Mouse (Mus musculus): ENCODE data around the gene Hdgfl2. TPM values are rescaled to one million over a fixed set of nuclear protein-coding genes. Genes with fewer than 3 reads are reported as not detected.
"Not testable (repeated sequence)": the region's sequence is repeated elsewhere in the genome, so short reads cannot be mapped to it uniquely, and the experiment has no call there.

Gene Hdgfl2
- polyA plus RNA-seq, 1 experiment from 2014 or later: 43.0 TPM

- not testable (repeated sequence) for H3K9me3 ChIP-seq (replicated peaks); H3K4me2 ChIP-seq; H3K4me1 ChIP-seq (replicated peaks); H3K4me3 ChIP-seq (replicated peaks); ATAC-seq (ENCODE audit: insufficient read depth); H3K9ac ChIP-seq; H3K27me3 ChIP-seq; H3K27ac ChIP-seq (replicated peaks)
- H3K36me3 ChIP-seq (replicated peaks): peaks cover 100% of the 10 kb centered on the region
- 77% methylated on average over 6 of the region's 6 CpGs for WGBS (ENCODE audit: insufficient replicate concordance)
These were observed 13.7 kb upstream of the Hdgfl2 start for GRCm38 (mm10) chr17:56065715-56066114.

GRCm38 (mm10) chr17:56066451-56066850 lies 13.0 kb upstream of the Hdgfl2 start:
- no peak overlapping the region for H3K9ac ChIP-seq
- H3K4me2 ChIP-seq: no peak overlapping the region
- peaks cover 100% of the 10 kb centered on the region for H3K36me3 ChIP-seq (replicated peaks)
- no peak overlapping the region for H3K4me3 ChIP-seq (replicated peaks)
- no peak for ATAC-seq (ENCODE audit: insufficient read depth)
- H3K27ac ChIP-seq (replicated peaks): no peak overlapping the region
- no peaks in the 10 kb centered on the region for H3K27me3 ChIP-seq
- H3K9me3 ChIP-seq (replicated peaks): no peaks in the 10 kb centered on the region
- H3K4me1 ChIP-seq (replicated peaks): peaks cover 6% of the 10 kb centered on the region; the same call in 1 of the 2 replicates

GRCm38 (mm10) chr17:56069066-56069465 lies 10.4 kb upstream of the Hdgfl2 start:
- Histone ChIP-seq H3K4me3 (replicated peaks) (no peak overlapping the region), H3K4me2 (no peak overlapping the region), H3K9me3 (replicated peaks) (no peaks in the 10 kb centered on the region), H3K27ac (replicated peaks) (no peak overlapping the region), H3K9ac (no peak overlapping the region), H3K36me3 (replicated peaks) (peaks cover 86% of the 10 kb centered on the region), H3K27me3 (no peaks in the 10 kb centered on the region), H3K4me1 (replicated peaks) (peaks cover 8% of the 10 kb centered on the region)
- 90% methylated on average over 14 of the region's 14 CpGs for WGBS (ENCODE audit: insufficient replicate concordance)
- no peak for ATAC-seq (ENCODE audit: insufficient read depth)

- no peak overlapping the region for H3K27ac ChIP-seq (replicated peaks)
- H3K4me2 ChIP-seq: no peak overlapping the region
- no peak overlapping the region for H3K9ac ChIP-seq
- no peaks in the 10 kb centered on the region for H3K9me3 ChIP-seq (replicated peaks)
- ATAC-seq (ENCODE audit: insufficient read depth): no peak
- no peaks in the 10 kb centered on the region for H3K27me3 ChIP-seq
- H3K4me3 ChIP-seq (replicated peaks): no peak overlapping the region
- peaks cover 66% of the 10 kb centered on the region for H3K36me3 ChIP-seq (replicated peaks)
- peaks cover 24% of the 10 kb centered on the region for H3K4me1 ChIP-seq (replicated peaks)
These were observed 8.3 kb upstream of the Hdgfl2 start for GRCm38 (mm10) chr17:56071126-56071525.

GRCm38 (mm10) chr17:56072243-56072642 lies 7.2 kb upstream of the Hdgfl2 start:
- peaks cover 24% of the 10 kb centered on the region for H3K4me1 ChIP-seq (replicated peaks)
- no peak overlapping the region for H3K9ac ChIP-seq
- peaks cover 54% of the 10 kb centered on the region for H3K36me3 ChIP-seq (replicated peaks)
- H3K9me3 ChIP-seq (replicated peaks): no peaks in the 10 kb centered on the region
- no peak overlapping the region for H3K4me3 ChIP-seq (replicated peaks)
- H3K4me2 ChIP-seq: no peak overlapping the region
- no peak overlapping the region for H3K27ac ChIP-seq (replicated peaks)
- H3K27me3 ChIP-seq: no peaks in the 10 kb centered on the region
- 83% methylated on average over 5 of the region's 5 CpGs for WGBS (ENCODE audit: insufficient replicate concordance)
- ATAC-seq (ENCODE audit: insufficient read depth): no peak

GRCm38 (mm10) chr17:56074097-56074826 lies 5.2 kb upstream of the Hdgfl2 start:
- Histone ChIP-seq H3K27me3 (no peaks in the 10 kb centered on the region), H3K9ac (peak overlapping the region; percentile 70), H3K27ac (replicated peaks) (peak overlapping the region; percentile 98), H3K4me3 (replicated peaks) (peak overlapping the region; percentile 78), H3K4me1 (replicated peaks) (peaks cover 31% of the 10 kb centered on the region), H3K4me2 (peak overlapping the region; percentile 93), H3K9me3 (replicated peaks) (no peaks in the 10 kb centered on the region), H3K36me3 (replicated peaks) (peaks cover 34% of the 10 kb centered on the region)
- WGBS (ENCODE audit: insufficient replicate concordance): 9% methylated on average over 22 of the region's 22 CpGs
- peak; percentile 9 for ATAC-seq (ENCODE audit: insufficient read depth)

GRCm38 (mm10) chr17:56074827-56075208 lies 4.6 kb upstream of the Hdgfl2 start, which contains the start of gene Ubxn6:
Gene Ubxn6, minus strand, starts transcription at chr17:56075028.
- WGBS (ENCODE audit: insufficient replicate concordance): under 1% methylated on average over 35 of the region's 35 CpGs
- Histone ChIP-seq H3K27ac (replicated peaks) (peak within 1 kb of the TSS; percentile 98), H3K27me3 (no peaks in the 10 kb centered on the region), H3K9me3 (replicated peaks) (no peaks in the 10 kb centered on the region), H3K4me2 (peak within 1 kb of the TSS; percentile 93), H3K4me3 (replicated peaks) (peak within 1 kb of the TSS; percentile 78), H3K4me1 (replicated peaks) (peaks cover 33% of the 10 kb centered on the region), H3K36me3 (replicated peaks) (peaks cover 29% of the 10 kb centered on the region), H3K9ac (peak within 1 kb of the TSS; percentile 70)
- peak; percentile 11 for ATAC-seq (ENCODE audit: insufficient read depth)

GRCm38 (mm10) chr17:56077523-56077922 lies 1.9 kb upstream of the Hdgfl2 start:
- ATAC-seq (ENCODE audit: insufficient read depth): no peak
- WGBS (ENCODE audit: insufficient replicate concordance): 73% methylated on average over 5 of the region's 5 CpGs

GRCm38 (mm10) chr17:56078361-56078760 lies 1.1 kb upstream of the Hdgfl2 start:
- Histone ChIP-seq H3K4me1 (replicated peaks) (peaks cover 62% of the 10 kb centered on the region), H3K4me2 (peak overlapping the region; percentile 99), H3K4me3 (replicated peaks) (peak overlapping the region; percentile 81), H3K36me3 (replicated peaks) (peaks cover 15% of the 10 kb centered on the region), H3K27ac (replicated peaks) (peak overlapping the region; percentile 84)
- H3K9me3 ChIP-seq (replicated peaks); H3K9ac ChIP-seq; H3K27me3 ChIP-seq; ATAC-seq (ENCODE audit: insufficient read depth): not testable (repeated sequence)
- WGBS (ENCODE audit: insufficient replicate concordance): 55% methylated on average over 9 of the region's 9 CpGs

More at GRCm38 (mm10) chr17:56077523-56077922, 1.9 kb upstream of the Hdgfl2 start:
- no peak overlapping the region for H3K4me3 ChIP-seq (replicated peaks)
- no peaks in the 10 kb centered on the region for H3K9me3 ChIP-seq (replicated peaks)
- H3K9ac ChIP-seq: no peak overlapping the region
- H3K27ac ChIP-seq (replicated peaks): no peak overlapping the region
- H3K27me3 ChIP-seq: no peaks in the 10 kb centered on the region
- no peak overlapping the region for H3K4me2 ChIP-seq
- H3K36me3 ChIP-seq (replicated peaks): peaks cover 9% of the 10 kb centered on the region
- H3K4me1 ChIP-seq (replicated peaks): peaks cover 60% of the 10 kb centered on the region

GRCm38 (mm10) chr17:56079921-56080320 lies 487 bp downstream of the Hdgfl2 start:
- Histone ChIP-seq H3K27me3 (no peaks in the 10 kb centered on the region), H3K9me3 (replicated peaks) (no peaks in the 10 kb centered on the region), H3K4me2 (peak overlapping the region; percentile 99), H3K4me1 (replicated peaks) (peaks cover 49% of the 10 kb centered on the region), H3K9ac (peak overlapping the region; percentile 91), H3K27ac (replicated peaks) (peak overlapping the region; percentile 82), H3K4me3 (replicated peaks) (peak overlapping the region; percentile 81), H3K36me3 (replicated peaks) (peaks cover 20% of the 10 kb centered on the region)
- under 1% methylated on average over 11 of the region's 11 CpGs for WGBS (ENCODE audit: insufficient replicate concordance)
- ATAC-seq (ENCODE audit: insufficient read depth): no peak

GRCm38 (mm10) chr17:56080781-56081585 lies 1.5 kb downstream of the Hdgfl2 start:
- 17% methylated on average over 8 of the region's 8 CpGs for WGBS (ENCODE audit: insufficient replicate concordance)
- Histone ChIP-seq H3K27me3 (no peaks in the 10 kb centered on the region), H3K27ac (replicated peaks) (0 out of 2 replicates have a peak overlapping the region, but pooled peaks have one; percentile 7), H3K9me3 (replicated peaks) (no peaks in the 10 kb centered on the region), H3K4me1 (replicated peaks) (peaks cover 39% of the 10 kb centered on the region), H3K36me3 (replicated peaks) (peaks cover 20% of the 10 kb centered on the region), H3K4me3 (replicated peaks) (peak overlapping the region; percentile 81), H3K9ac (peak overlapping the region; percentile 91), H3K4me2 (peak overlapping the region; percentile 99)
- ATAC-seq (ENCODE audit: insufficient read depth): no peak

All from liver, embryonic 15.5 days (tissue).